Mouse (Mus musculus) cerebellum, postnatal 25 days (tissue): ENCODE data around the gene Ryr2.

ENCODE experiments used
- DNase-seq, 2 experiments: peaks; one replicate each; pipeline ENCODE4 v3.0.0; 2021; ENCODE audit warnings: mixed read lengths in 2 of 2

Gene Ryr2

GRCm38 (mm10) chr13:12033914-12034313 lies 72.8 kb downstream of the Ryr2 start:
- peak in 1 of 2 experiments; percentile 53 for DNase-seq

- DNase-seq = no peak
These were observed 73.5 kb downstream of the Ryr2 start for GRCm38 (mm10) chr13:12033272-12033671.

GRCm38 (mm10) chr13:12029841-12030240 lies 76.9 kb downstream of the Ryr2 start:
- peak in 1 of 2 experiments; percentile 31 for DNase-seq

- DNase-seq = no peak
These were observed 77.4 kb downstream of the Ryr2 start for GRCm38 (mm10) chr13:12029326-12029725.

- DNase-seq = peak in 1 of 2 experiments; percentile 22
These were observed 88.7 kb downstream of the Ryr2 start for GRCm38 (mm10) chr13:12018046-12018445.

GRCm38 (mm10) chr13:12013986-12014385 lies 92.8 kb downstream of the Ryr2 start:
- peak; percentile 49 to 68 for DNase-seq

- no peak for DNase-seq
These were observed 97.6 kb downstream of the Ryr2 start for GRCm38 (mm10) chr13:12008995-12009689.

- DNase-seq = no peak
These were observed 99.2 kb downstream of the Ryr2 start for GRCm38 (mm10) chr13:12007579-12007978.

- peak in 1 of 2 experiments; percentile 51 for DNase-seq
These were observed 104.9 kb downstream of the Ryr2 start for GRCm38 (mm10) chr13:12001891-12002294.

- peak in 1 of 2 experiments; percentile 55 for DNase-seq
These were observed 106.9 kb downstream of the Ryr2 start for GRCm38 (mm10) chr13:11999851-12000250.

- no peak for DNase-seq
These were observed 109.4 kb downstream of the Ryr2 start for GRCm38 (mm10) chr13:11997366-11997765.

- DNase-seq = no peak
These were observed 119.2 kb downstream of the Ryr2 start for GRCm38 (mm10) chr13:11987556-11987955.

GRCm38 (mm10) chr13:11985056-11985455 lies 121.7 kb downstream of the Ryr2 start:
- DNase-seq = no peak

GRCm38 (mm10) chr13:11978997-11979396 lies 127.7 kb downstream of the Ryr2 start:
- no peak for DNase-seq

GRCm38 (mm10) chr13:11978359-11978758 lies 128.4 kb downstream of the Ryr2 start:
- DNase-seq = peak in 1 of 2 experiments; percentile 29

- DNase-seq = peak; percentile 55 to 76
These were observed 129.1 kb downstream of the Ryr2 start for GRCm38 (mm10) chr13:11977606-11978005.

GRCm38 (mm10) chr13:11964391-11964790 lies 142.4 kb downstream of the Ryr2 start:
- DNase-seq = peak in 1 of 2 experiments; percentile 25

- no peak for DNase-seq
These were observed 147.1 kb downstream of the Ryr2 start for GRCm38 (mm10) chr13:11959488-11960174.

- no peak for DNase-seq
These were observed 147.9 kb downstream of the Ryr2 start for GRCm38 (mm10) chr13:11958854-11959253.

- DNase-seq = no peak
These were observed 148.5 kb downstream of the Ryr2 start for GRCm38 (mm10) chr13:11958271-11958670.

GRCm38 (mm10) chr13:11951951-11952350 lies 154.8 kb downstream of the Ryr2 start:
- peak in 1 of 2 experiments; percentile 36 for DNase-seq

GRCm38 (mm10) chr13:11945740-11946139 lies 161.0 kb downstream of the Ryr2 start:
- peak in 1 of 2 experiments; percentile 45 for DNase-seq

GRCm38 (mm10) chr13:11941724-11942123 lies 165.0 kb downstream of the Ryr2 start:
- no peak for DNase-seq
